Mouse (Mus musculus) neural tube, embryonic 10.5 days (tissue): ENCODE measurements around the gene Skida1.
"Not testable (repeated sequence)": the region's sequence is repeated elsewhere in the genome, so short reads cannot be mapped to it uniquely, and the experiment has no call there.

Experiments
- DNase-seq: peaks from one replicate; pipeline ENCODE4 v3.0.0-alpha.2; 2017; ENCODE audit warnings: low spot score; ENCODE audit errors: extremely low spot score

Gene Skida1

GRCm38 (mm10) chr2:18048453-18049075, at the start of gene Skida1:
Gene Skida1 (minus strand): TSS chr2:18049051.
- DNase-seq, result peak; percentile 59

- DNase-seq, result no peak
Observed at GRCm38 (mm10) chr2:18095804-18096203, 47.0 kb upstream of the Skida1 start.

GRCm38 (mm10) chr2:18094319-18094718, 45.5 kb upstream of the Skida1 start:
- DNase-seq, result no peak

- DNase-seq, result no peak
Observed at GRCm38 (mm10) chr2:18093858-18094257, 45.0 kb upstream of the Skida1 start.

- not testable (repeated sequence) for DNase-seq
Observed at GRCm38 (mm10) chr2:18087695-18088094, 38.8 kb upstream of the Skida1 start.

GRCm38 (mm10) chr2:18080182-18080860, 31.5 kb upstream of the Skida1 start:
- DNase-seq, result no peak

GRCm38 (mm10) chr2:18071947-18072346, 23.1 kb upstream of the Skida1 start:
- DNase-seq, result no peak

- no peak for DNase-seq
Observed at GRCm38 (mm10) chr2:18068071-18068796, 19.4 kb upstream of the Skida1 start.

GRCm38 (mm10) chr2:18066436-18066835, 17.6 kb upstream of the Skida1 start:
- DNase-seq, result no peak

GRCm38 (mm10) chr2:18065708-18066030, 16.8 kb upstream of the Skida1 start:
- no peak for DNase-seq

GRCm38 (mm10) chr2:18064941-18065707, 16.3 kb upstream of the Skida1 start:
- DNase-seq, result peak; percentile 81

- peak; percentile 95 for DNase-seq
Observed at GRCm38 (mm10) chr2:18064356-18064858, 15.6 kb upstream of the Skida1 start.

- peak; percentile 83 for DNase-seq
Observed at GRCm38 (mm10) chr2:18063763-18064251, 15.0 kb upstream of the Skida1 start.

- no peak for DNase-seq
Observed at GRCm38 (mm10) chr2:18060396-18060795, 11.5 kb upstream of the Skida1 start.

GRCm38 (mm10) chr2:18059891-18060290, 11.0 kb upstream of the Skida1 start:
- no peak for DNase-seq

GRCm38 (mm10) chr2:18059063-18059462, 10.2 kb upstream of the Skida1 start:
- no peak for DNase-seq

GRCm38 (mm10) chr2:18058146-18058708, 9.4 kb upstream of the Skida1 start:
- no peak for DNase-seq

- DNase-seq, result peak; percentile 72
Observed at GRCm38 (mm10) chr2:18057336-18058145, 8.7 kb upstream of the Skida1 start.

- peak; percentile 94 for DNase-seq
Observed at GRCm38 (mm10) chr2:18056786-18057255, 8.0 kb upstream of the Skida1 start.
